Mouse (Mus musculus) retina, postnatal 7 days (tissue): Measurements from ENCODE around the gene Relt.
A peak's percentile ranks its signal among the peaks of the same experiment; 100 is the strongest.
"Not testable (repeated sequence)": the region's sequence is repeated elsewhere in the genome, so short reads cannot be mapped to it uniquely, and the experiment has no call there.

Source experiments
- DNase-seq: peaks from one replicate; pipeline ENCODE4 v3.0.0-alpha.2; 2012; ENCODE audit warnings: low read depth, low spot score

Gene Relt

DNA sequence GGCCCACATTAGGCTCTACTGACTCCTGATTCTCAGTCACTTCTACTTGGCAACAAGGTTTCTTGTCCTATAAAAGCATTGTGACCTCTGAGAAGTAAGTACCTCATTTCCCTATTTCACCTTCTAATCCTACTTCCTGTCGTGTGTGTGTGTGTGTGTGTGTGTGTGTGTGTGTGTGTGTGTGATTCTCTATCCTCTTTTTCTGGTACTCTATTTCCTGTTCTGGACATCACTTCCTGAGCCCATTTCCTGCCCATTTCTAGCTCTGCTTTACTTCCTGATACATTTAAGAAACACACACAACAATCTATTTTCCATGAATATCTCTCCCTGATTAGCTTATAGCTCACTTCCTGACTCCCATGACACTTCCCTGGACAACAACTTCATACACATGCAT lies 12.6 kb upstream of the Relt start:
- no peak for DNase-seq

DNA sequence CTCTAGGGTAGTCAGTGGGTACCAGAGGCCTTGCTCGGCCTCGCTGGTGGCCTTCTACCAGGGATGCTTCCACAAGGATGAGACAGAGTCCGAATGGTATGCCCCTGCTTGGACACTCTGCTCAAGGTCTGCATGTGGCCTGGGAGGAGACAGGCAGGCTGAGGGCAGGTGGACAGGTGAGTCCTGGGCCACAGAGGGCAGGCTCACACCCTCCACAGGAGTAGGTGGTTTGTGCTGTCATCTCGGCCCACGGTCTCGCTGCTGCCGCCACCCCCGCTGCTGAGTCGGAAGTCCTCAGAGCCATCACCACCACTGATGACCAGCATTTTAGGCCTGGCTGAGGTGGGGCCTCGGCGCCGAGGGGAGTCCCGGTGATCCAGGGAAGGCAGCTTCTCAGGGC lies 10.0 kb upstream of the Relt start:
- DNase-seq, result no peak

DNA sequence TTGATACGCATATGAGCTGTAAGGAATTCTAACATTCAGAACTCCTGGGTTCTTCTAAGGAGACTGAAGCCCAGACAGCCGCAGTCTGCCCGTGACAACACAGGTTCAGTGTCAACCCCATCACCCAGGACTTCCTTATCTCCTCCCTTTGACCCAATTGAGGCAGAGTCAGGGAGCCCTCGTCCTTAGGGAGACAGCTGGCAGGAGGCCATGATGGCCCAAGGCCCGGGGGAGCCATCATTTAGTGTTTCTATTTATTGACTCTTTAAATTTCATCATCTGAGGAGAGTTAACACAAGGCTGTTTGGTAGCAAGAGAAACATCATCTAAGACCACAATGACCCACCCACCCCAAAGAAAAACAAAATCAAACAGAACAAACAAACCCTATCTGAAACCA lies 8.6 kb upstream of the Relt start:
- no peak for DNase-seq

DNA sequence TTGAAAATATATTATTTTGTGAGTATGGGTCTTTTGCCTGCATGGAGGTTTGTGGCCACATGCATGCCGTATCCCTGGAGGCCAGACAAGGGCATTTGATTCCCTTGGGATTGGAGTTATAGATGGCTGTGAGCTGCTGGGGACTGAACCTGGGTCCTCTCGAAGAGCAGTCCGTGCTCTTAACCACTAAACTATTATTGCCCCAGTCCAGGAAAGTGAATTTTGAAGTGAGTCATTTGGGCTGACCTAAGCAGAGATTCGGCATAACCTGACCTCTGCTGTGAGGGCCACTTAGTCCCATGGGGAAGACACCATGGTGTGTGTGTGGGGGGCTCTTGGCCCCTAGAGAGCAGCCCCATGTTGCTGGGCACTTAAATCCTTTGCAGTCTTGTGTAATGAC lies 8.1 kb upstream of the Relt start:
- DNase-seq, result no peak

DNA sequence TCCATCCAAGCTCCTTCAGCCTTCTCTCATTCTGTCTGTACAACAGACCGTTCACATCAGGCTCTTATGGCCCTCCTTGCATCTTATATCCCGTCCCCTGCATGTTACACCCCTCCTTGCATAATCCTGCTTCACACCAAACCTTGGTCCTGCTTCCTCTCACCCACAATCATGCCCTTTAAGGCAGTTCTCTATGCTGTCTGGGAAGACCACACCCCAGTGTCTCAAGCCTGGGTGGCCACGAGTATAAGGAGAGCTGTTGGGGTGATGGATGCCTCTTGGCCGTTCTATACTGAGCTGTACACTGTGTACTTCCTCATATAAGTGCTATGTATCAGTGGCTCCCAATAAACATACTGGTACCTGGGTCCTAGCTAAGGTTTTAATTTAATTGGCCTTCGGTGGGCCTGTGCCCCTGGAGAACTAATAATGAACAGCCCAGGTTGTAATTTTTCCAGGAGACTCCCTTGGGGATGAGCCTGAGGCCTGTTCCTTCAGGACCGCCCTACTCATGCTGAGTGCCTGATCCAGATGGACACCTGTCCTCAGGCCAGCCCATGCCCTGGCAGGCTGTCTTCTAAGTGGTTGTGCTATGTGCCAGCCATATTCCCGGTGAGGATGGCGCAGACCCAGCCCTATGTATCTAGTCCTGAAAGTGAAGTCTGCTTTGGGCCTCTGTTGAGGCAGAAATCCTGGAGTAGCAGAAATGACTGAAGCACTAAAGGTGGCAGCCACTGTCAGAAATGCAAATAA lies 6.8 kb upstream of the Relt start:
- DNase-seq, result no peak

DNA sequence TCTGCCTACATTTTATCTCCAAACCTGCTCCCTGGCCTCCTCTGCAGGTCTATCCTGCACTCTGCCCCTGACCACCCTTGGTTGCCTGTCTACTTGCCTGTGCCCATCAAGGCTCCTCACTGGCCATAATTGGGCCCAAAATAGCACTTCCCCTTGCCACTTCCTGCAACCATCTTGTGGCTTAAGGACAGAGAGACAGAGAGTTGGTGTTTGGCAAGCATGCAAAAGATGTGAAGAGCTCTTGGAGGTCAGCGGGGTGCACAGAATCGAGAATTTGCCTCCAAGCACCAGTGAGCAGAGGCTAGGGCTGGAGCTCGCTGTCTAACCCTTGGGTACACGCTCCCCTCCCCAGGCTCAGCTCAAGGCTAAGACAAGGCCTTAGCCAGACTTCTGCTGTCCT lies 5.3 kb upstream of the Relt start:
- DNase-seq, result no peak

DNA sequence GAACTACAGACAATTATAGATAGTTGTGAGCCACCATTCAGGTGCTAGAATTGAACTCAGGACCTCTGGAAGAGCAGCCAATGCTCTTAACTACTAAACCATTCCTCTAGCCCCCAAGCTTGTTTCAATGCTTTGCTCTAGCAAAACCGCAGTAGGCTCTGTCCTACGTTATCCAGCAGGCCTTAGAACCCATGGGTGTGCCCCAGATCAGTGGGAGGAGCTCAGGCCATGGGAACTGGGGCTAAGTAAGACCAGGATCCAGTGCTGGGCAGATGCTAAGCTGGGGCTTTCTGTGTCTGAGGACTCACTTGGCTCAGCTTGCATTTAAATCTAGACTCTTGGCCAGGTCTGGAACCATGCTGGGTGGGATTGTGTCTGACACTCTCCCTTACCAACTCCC lies 4.3 kb upstream of the Relt start:
- no peak for DNase-seq

DNA sequence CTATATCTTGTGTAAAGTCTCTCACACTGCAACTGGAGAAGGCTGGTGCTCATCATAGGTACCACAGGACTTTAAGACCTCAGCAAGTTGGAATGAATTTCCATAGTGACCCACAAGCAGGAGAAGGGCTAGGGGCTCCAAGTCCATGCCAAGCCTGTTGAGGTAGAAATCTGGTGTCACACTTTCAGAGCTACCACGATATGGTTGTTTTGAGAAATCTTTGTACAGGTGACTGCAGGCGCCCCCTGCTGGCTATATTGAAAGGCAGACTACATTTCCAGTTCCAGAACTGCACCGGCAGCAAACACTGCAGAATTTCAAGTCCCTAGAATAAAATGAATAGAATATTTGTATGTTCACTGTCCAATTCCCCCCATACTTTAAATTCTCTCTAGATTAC lies 3.4 kb upstream of the Relt start:
- peak; percentile 42 for DNase-seq

DNA sequence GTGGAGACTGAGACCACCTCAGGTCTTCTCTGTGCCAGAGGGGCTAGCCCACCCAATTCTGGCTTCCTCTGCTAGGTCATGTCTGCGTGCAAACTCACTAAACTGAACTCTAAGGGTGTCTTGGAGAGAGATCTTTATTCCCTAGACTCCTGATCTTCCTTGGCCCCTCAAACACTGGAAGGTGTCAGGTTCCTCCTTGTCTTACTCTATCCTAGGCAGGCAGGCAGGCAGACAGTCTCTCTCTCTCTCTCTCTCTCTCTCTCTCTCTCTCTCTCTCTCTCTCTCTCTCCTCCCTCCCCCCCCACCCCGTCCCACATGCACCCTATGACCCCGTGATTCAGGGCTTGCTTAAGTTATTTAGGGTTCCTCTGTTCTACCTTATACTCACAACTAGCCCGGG lies 893 bp downstream of the Relt start:
- DNase-seq, result no peak

DNA sequence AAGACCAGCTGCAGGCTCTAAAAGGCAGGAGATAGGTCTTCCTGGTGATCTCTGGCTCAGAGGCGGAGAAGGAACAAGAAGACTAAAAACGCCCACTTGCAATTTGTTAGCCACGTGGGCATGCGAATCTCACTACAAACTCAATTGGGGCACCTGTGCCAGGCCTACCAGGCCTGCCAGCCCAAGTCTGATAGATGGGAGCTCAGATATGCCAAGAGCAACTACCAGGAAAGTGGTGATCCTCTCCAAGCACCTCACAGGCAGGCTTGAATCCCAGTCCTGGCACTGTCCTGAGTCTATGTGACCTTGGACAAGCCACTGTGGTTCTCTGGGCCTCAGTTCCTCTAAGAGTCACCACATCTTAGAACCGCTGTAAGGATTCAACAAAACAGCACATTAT lies 2.0 kb downstream of the Relt start:
- no peak for DNase-seq

DNA sequence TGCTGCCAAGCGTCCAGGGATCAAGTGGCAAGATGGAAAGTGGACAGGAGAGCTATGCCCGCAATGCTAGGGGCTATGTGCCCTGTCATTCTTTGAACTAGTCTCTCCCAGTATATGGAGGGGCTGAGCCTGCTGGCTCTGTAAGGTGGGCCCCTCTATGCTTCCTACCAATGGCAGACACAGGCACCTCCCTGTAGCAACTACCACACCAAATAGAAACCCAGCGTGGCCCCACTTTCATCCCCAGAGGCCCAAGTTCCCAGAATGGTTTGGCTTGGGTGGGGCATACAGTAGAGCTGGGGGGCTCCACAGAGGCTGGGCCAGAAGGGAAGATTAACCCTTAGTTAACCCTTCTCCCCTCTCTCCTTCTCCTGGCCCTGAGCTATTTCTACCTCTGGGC lies 2.8 kb downstream of the Relt start:
- DNase-seq, result no peak

DNA sequence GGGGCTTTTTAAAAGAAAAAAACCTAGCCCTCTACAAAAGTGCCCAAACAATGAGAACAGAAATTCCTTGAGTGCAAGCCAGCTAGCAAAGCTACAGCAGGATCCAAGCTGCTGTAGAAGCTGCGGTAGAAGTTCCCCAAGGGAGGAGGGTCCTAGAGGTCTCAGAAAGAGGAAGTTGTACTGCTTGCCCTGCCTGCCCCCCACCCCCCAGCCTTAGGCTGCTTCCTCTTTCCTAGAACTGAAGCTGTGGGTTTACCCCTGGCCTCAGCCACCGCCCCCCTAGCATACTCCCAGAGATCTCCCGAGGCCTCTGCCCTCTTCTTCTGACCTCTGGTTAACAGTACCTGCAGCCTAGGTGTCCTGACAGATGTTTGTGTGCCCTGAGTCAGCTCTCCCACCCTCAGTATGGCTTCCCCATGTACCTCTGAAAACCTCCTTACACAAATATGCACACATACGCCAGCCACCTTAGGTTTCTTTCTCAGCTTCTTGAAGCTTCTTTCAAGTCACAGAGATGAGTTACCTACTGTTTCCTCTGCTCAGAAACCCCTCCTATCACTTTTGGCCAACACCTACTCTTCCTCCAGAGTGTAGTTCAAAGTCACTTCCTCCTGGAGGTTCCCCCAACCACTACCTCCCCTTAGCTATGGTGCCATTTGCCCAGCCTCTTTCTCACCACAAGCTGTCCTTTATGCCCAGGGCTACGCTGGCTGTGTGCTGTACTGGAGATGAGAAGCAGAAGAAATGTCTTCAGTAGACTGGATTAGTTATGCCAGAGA lies 7.3 kb downstream of the Relt start:
- DNase-seq, result no peak

DNA sequence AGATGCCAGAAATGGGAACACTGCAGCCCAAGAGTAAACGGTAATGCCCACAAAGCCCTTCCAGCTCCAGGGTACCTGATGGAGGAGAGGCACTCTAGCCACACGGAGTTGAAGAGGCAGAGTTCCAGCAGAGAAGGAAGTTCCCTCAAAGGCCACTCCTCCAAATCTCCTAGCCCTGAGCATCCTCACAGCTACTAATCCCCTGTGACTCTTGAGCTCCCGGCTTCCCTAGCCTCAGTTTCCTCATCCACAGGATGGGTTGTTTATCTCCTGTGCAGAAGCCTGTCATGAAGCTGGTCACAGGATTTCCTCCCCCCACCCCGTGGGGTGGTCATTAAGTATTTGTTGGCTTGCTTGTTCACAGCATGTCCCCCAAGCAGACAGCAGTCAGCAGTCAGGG lies 7.9 kb downstream of the Relt start:
- DNase-seq, result no peak

DNA sequence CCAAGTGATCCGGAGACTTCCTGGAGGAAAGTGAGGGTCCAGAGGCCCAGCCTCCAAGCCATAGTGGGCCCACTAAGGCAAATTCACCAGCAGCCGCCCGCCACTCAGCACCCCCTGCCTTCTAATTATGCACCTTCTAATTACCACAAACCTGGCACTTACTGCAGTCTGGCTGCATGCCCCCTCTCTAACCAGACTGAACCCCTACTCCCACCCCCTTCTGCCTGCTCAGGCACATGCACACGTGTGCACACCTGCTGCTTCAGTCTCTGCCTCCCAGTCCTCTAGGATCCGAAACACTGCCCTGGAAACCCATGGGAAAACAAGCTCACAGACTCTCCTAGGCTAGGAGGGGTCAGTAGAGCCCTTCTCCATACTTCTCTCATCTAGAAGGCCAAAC lies 8.4 kb downstream of the Relt start:
- no peak for DNase-seq

DNA sequence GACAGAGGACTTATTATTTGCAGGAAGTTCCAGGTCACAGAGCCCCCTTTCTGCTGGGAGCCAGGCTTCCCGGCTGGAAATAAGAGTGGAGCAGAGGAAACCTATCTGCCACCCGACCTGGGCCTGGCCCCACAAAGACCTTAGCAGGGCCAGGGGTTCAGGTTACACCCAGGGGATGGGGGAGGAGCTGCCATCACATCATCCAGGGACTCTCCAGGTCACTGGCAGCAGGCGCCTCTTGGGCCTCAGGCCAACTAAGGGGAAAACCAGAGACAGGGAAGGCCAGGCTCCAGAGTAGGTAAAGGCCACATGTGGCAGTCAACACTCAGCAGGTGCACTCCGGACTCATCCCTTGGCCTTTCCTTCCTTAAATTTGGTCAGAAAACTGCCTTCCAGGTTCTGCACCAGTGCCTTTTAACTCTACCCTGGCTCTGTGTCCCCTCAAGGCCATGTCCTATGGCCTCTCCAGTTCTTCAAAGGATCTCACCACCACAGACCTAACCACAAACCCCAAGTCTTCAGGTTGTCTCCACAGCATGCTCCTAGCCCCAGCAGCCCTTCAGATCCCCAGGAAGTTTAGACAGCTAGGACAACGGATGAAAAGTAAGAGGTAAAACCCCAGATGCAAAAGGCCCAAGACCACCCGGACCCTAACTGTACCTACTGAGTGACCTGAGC lies 9.0 kb downstream of the Relt start:
- DNase-seq, result no peak

DNA sequence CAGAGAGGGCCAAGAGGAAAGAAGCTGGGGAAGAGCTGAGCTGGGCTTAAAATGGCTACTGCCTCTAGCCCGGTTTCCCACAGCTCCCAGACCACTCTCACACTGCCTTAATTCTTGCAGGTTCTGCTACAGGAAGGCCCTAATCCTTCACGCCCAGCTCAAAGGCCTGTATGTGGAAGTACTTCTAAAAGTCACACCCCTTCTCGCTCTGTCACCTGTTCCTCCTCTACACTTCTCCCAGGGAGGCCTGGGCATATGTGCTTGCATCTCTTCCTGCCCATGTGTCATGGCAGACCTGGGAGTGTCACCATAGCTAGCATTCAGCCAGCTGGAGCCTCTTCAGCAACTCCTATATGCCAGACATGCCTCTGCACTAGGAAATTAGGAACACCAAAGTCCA lies 9.8 kb downstream of the Relt start:
- DNase-seq, result no peak

DNA sequence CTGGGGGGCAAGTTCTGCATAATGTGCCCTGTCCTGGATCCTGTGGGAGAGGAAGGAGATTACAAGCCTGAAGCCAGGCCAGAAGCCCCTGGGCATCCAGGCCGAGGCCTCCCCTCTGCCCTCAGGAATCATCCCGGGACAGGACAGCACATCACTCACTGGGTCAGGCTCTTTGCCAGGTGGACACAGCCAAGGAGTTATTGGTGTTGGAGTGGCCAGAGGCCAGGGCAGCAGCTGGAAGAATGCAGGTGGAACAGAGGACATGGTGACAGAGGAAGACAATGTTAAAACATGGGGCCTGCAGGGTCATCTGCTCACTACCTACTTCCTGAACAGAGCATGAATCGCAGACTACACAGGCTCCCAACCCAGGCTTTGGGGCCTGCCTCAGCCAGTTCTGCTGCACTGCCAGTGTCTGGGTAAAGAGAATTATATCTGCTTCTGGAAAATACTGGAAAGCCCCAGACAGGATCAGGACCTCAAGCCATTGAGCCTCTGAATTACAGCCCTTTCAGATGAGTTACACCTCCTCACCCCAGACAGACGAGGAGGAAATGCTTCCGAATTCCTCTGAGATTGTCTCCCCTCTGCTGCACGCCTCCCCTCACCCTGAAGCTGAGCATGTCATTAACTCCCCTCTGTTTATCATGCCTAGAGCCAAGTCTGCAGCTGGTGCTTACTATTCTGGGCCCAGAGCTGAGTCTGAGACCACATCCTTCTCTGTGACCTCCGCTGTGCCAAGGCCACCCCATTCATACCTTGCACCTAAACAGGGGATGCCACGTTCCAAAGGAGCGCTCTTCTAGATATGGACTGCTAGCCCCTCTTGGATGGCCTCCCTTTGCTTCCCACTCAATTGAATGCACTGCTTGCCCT lies 11.5 kb downstream of the Relt start:
- DNase-seq, result no peak

DNA sequence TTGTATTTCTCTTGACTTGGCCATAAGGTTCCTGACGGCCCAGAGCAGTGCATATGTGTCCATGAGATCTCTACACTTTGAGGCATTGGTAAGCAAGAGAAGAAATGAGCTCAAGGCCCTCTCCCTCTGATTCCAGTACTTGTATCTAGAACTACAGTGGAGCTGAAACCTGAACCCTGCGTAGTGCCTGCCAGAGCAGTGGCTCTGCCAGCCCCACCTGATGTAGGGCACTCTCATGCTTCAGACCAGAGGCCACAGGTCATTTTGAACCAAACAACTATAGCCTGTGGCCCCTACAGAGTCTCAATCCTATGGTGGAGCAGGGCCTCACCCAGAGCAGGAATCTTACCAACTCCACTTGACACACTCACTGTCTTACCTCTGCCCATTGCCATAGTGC lies 13.7 kb downstream of the Relt start:
- DNase-seq, result no peak

DNA sequence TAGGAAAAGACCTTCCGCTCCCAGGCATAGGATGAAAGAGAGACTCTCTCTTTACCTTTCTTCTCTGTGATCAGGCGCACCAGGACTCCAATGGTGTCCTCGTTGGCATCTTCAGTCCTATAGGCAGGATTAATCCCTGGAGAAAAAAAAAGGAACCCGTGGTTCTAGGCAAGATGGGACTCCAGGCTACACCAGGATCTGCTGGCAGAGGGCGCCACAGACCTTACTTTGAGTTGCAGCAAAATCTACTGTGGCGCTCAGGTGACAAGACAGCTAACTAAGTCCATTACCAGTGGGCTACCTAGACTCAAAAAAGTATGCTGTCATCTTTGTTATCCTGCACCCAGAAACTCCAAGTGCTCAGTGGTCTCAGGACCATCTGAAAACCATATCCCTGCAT lies 14.5 kb downstream of the Relt start:
- peak; percentile 63 for DNase-seq

DNA sequence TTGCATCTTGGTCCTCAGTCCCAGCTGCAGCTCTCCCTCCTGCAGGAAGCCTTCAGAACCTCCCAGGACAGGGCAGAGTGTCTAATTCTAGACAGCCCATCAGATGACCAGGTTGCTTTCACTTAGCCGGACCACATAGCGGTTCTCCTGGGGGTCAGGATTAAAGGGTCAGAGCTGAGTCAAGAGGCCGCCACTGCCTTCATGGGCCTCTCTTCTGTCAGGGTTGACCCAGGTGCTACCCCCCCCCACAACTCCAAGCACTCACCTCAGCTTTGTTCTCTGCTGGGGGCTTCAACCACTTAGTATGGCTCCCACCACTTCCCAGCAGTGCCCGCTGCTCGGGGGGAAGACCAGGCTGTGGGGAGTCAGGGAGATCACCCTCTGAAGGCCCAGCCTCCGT lies 16.1 kb downstream of the Relt start:
- no peak for DNase-seq

DNA sequence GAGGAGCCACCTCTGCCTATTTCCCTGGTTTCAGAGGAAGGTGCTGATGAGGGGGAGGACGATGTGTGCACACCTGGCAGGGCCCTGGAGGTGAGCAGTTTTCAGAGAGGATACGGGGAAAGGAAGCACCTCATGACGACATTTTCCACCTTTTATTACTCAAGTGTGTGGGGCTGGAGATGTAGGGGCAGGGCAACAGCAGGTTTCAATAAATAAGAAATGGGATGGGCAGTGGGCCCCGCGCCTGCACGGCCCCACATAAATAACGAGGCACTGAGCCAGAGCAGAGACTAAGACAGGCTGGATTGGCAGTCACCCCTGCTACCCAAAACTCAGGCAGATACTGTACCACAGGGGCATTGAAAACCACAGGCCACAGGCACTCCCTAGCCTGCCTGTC lies 17.2 kb downstream of the Relt start:
- DNase-seq, result not testable (repeated sequence)

DNA sequence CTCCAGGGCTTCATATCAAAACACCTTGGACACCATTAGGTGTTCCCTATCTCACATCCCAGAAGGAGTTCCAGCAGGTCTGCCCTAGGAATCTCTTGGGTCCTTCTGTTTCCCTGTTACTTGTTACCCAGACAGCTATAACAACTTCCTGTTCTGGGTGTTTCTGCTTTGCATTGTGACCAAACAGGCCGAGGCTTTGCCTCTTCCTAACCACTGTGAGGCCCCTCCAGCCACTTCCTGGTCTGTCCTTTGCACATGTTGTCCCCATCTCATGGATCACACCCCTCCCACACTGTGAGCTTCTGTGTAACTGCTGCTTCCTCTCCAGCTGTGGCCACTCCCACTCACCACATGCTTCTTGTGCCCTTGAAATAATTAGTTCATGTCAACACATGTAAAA lies 17.8 kb downstream of the Relt start:
- no peak for DNase-seq
